Comparison of ENCODE assay signal across 8 mouse cellular contexts in the genomic region with DNA sequence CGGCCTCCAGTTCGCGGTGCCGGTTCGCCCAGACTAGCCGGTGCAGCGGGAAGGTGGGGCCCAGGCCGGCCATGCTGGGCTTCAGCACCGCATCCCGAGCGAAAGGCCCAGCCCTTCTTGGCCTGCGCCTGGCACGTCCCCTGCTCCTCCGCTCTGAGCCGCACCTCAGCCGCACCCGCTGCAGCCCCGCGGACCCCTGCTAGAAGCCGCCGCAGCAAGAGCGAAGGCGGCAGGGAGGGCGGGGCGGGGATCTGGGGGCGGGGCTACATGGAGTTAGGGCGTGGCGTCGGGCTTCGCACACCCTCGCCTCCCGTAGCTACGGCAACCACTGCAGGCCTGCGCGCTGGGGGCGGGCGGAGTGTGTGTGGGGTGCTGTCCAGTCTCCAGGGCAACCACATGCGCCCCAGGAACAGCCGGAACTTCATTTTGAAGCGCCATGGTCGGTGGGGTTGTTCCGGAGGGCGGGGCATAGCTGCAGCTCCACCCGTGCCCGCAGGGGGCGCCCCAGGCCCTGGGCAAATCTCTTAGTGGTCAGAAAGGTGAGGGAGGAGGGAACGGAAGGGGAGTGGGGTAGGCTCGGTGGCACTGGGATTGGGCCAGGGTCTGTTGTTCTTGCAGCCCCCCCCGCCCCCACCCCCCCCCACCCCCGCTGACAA. TPM values are rescaled to one million over a fixed set of nuclear protein-coding genes. Genes with fewer than 3 reads are reported as not detected.
A peak's percentile ranks its signal among the peaks of the same experiment; 100 is the strongest.
DNase-seq lines count a peak whose midpoint lies in the region; ATAC-seq and TF ChIP-seq lines count a peak whose summit lies in the region.

A gene (minus strand): TSS at position 240 of the 656 bp plus-strand sequence.

- no peak for TF ChIP-seq POLR2A in testis, adult 2 months (IDR thresholded peaks at IDR 0.05; ENCODE audit: control insufficient read depth, low read depth, low read length)

- peak; percentile 81 for TF ChIP-seq CTCF in G1E (IDR thresholded peaks at IDR 0.05; ENCODE audit: low read depth, low read length)
- peak; percentile 83 for TF ChIP-seq CTCF in liver, postnatal 0 days (IDR thresholded peaks at IDR 0.05; ENCODE audit: low read depth)
- peak; percentile 78 for TF ChIP-seq CTCF in testis, adult 2 months (IDR thresholded peaks at IDR 0.05; ENCODE audit: control insufficient read depth, insufficient read depth, insufficient replicate concordance, low read depth, low read length)

- peak; percentile 97 for ATAC-seq in G1E (ENCODE audit: extremely low read depth, insufficient number of reproducible peaks, low FRiP score, poor library complexity, severe bottlenecking)
- peak; percentile 92 for ATAC-seq in forebrain, embryonic 15.5 days (replicated peaks)
- peak; percentile 92 for ATAC-seq in liver, postnatal 0 days
- ATAC-seq in neural tube, embryonic 13.5 days (ENCODE audit: low read depth): peak; percentile 94

- peaks cover 27% of the 10 kb centered on the region for H3K4me1 ChIP-seq in G1E (ENCODE audit: insufficient read depth, low read depth, low read length)
- H3K4me1 ChIP-seq in forebrain, embryonic 15.5 days: peaks cover 16% of the 10 kb centered on the region; the same call in 1 of the 2 replicates
- peaks cover 19% of the 10 kb centered on the region for H3K4me1 ChIP-seq in liver, postnatal 0 days (ENCODE audit: insufficient read depth)
- H3K4me1 ChIP-seq in neural tube, embryonic 13.5 days (replicated peaks): peaks cover 18% of the 10 kb centered on the region
- H3K4me1 ChIP-seq in testis, adult 2 months (ENCODE audit: control insufficient read depth, insufficient read depth, low read length): peaks cover 13% of the 10 kb centered on the region

- intact Hi-C loops in heart, postnatal 14 days (cut with DNase I): loop anchor here (1.0 kb wide), 1 partner anchor 24 kb away; no protein-coding TSS in a partner anchor

- peak; percentile 92 for DNase-seq in G1E (ENCODE audit: low spot score)
- peak; percentile 86 for DNase-seq in cerebellum, adult 11-12 months
- peak; percentile 84 to 88 for DNase-seq in heart, postnatal 14 days
- DNase-seq in layer of hippocampus, adult 11-12 months (ENCODE audit: low spot score): peak; percentile 95
- DNase-seq in liver, postnatal 0 days: peak; percentile 91

- peaks cover 6% of the 10 kb centered on the region; the same call in 1 of the 2 replicates for H3K27me3 ChIP-seq in G1E (ENCODE audit: insufficient read depth, low read length)
- H3K27me3 ChIP-seq in forebrain, embryonic 15.5 days: no peaks in the 10 kb centered on the region
- H3K27me3 ChIP-seq in liver, postnatal 0 days (ENCODE audit: insufficient read depth, low read length): no peaks in the 10 kb centered on the region
- peaks cover 4% of the 10 kb centered on the region; the same call in 1 of the 2 replicates for H3K27me3 ChIP-seq in neural tube, embryonic 13.5 days
- H3K27me3 ChIP-seq in testis, adult 2 months (ENCODE audit: control insufficient read depth, insufficient read depth, low read length): no peaks in the 10 kb centered on the region

- under 1% methylated on average over 50 of the region's 50 CpGs for WGBS in forebrain, embryonic 15.5 days
- under 1% methylated on average over 42 of the region's 50 CpGs for WGBS in liver, postnatal 0 days (ENCODE audit: insufficient replicate concordance)
- WGBS in neural tube, embryonic 13.5 days: under 1% methylated on average over 49 of the region's 50 CpGs

- peaks cover 40% of the 10 kb centered on the region for H3K36me3 ChIP-seq in G1E (replicated peaks)
- peaks cover 31% of the 10 kb centered on the region for H3K36me3 ChIP-seq in forebrain, embryonic 15.5 days
- H3K36me3 ChIP-seq in liver, postnatal 0 days (replicated peaks; ENCODE audit: insufficient read depth, low read length): peaks cover 27% of the 10 kb centered on the region
- peaks cover 41% of the 10 kb centered on the region for H3K36me3 ChIP-seq in neural tube, embryonic 13.5 days
- no peaks in the 10 kb centered on the region for H3K36me3 ChIP-seq in testis, adult 2 months (ENCODE audit: control insufficient read depth, insufficient read depth, low read length)

- peak within 1 kb of the TSS; percentile 73 for H3K4me3 ChIP-seq in G1E (ENCODE audit: low read depth, low read length)
- peak within 1 kb of the TSS; percentile 57 for H3K4me3 ChIP-seq in forebrain, embryonic 15.5 days
- H3K4me3 ChIP-seq in liver, postnatal 0 days (ENCODE audit: low read depth, low read length): peak within 1 kb of the TSS; percentile 59
- H3K4me3 ChIP-seq in neural tube, embryonic 13.5 days: peak within 1 kb of the TSS; percentile 62
- H3K4me3 ChIP-seq in testis, adult 2 months (ENCODE audit: control insufficient read depth, low read depth, low read length): peak within 1 kb of the TSS; percentile 88

- TF ChIP-seq EP300 in liver, postnatal 0 days (IDR thresholded peaks at IDR 0.05; ENCODE audit: low read depth): no peak

- peak within 1 kb of the TSS; percentile 65 for H3K9ac ChIP-seq in forebrain, embryonic 15.5 days (replicated peaks)
- peak within 1 kb of the TSS; percentile 57 for H3K9ac ChIP-seq in liver, postnatal 0 days (replicated peaks)
- H3K9ac ChIP-seq in neural tube, embryonic 13.5 days: peak within 1 kb of the TSS; percentile 87

- H3K9me3 ChIP-seq in G1E (replicated peaks): peaks cover 4% of the 10 kb centered on the region
- H3K9me3 ChIP-seq in forebrain, embryonic 15.5 days: no peaks in the 10 kb centered on the region
- H3K9me3 ChIP-seq in liver, postnatal 0 days (ENCODE audit: low read length): peaks cover 3% of the 10 kb centered on the region; the same call in 1 of the 2 replicates
- H3K9me3 ChIP-seq in neural tube, embryonic 13.5 days: no peaks in the 10 kb centered on the region

- H3K27ac ChIP-seq in forebrain, embryonic 15.5 days (replicated peaks): peak within 1 kb of the TSS; percentile 51; the same call in 1 of the 2 replicates
- peak within 1 kb of the TSS; percentile 71 for H3K27ac ChIP-seq in liver, postnatal 0 days (ENCODE audit: low read depth)
- H3K27ac ChIP-seq in neural tube, embryonic 13.5 days (replicated peaks): peak within 1 kb of the TSS; percentile 70
- no peak within 1 kb of the TSS for H3K27ac ChIP-seq in testis, adult 2 months (ENCODE audit: control insufficient read depth, insufficient read depth, low read depth, low read length)

- peak within 1 kb of the TSS; percentile 75 for H3K4me2 ChIP-seq in forebrain, embryonic 15.5 days (replicated peaks)
- H3K4me2 ChIP-seq in liver, postnatal 0 days (ENCODE audit: low read depth, low read length): peak within 1 kb of the TSS; percentile 76
- peak within 1 kb of the TSS; percentile 74 for H3K4me2 ChIP-seq in neural tube, embryonic 13.5 days

RNA-seq across cellular contexts. Expression of the gene that starts here (rescaled TPM):
- 3.0 and 5.9 TPM in 2 replicates for total RNA-seq in G1E (2014; fragmentation: Nextera tagmentation)
- 2.3 and 3.4 TPM in 2 replicates for total RNA-seq in G1E (2017)
- 0.95 and 1.1 TPM in 2 replicates for polyA plus RNA-seq in G1E (2012)
- polyA plus RNA-seq in forebrain, embryonic 15.5 days (2015; fragmentation: Nextera tagmentation; extraction: Ambion mirVana): 25.1 and 26.2 TPM in 2 replicates
- total RNA-seq in heart, postnatal 14 days (2021): 1 to 10 TPM; 1.0 to 1.4 TPM
- polyA plus RNA-seq in liver, postnatal 0 days (2015; fragmentation: Nextera tagmentation; extraction: Ambion mirVana): 0.54 and 0.92 TPM in 2 replicates
- 29.8 and 33.1 TPM in 2 replicates for polyA plus RNA-seq in neural tube, embryonic 13.5 days (2015; fragmentation: Nextera tagmentation; extraction: Ambion mirVana)
- polyA plus RNA-seq in testis, adult 2 months (2012; rRNA removed): 4.3 and 6.1 TPM in 2 replicates

Comparison
In these comparisons a context has a peak if more than half of its experiments do, and no peak if none do; other contexts are left out.
1. Peak in DNase-seq, ATAC-seq, H3K4me3 ChIP-seq, H3K27ac ChIP-seq, H3K9ac ChIP-seq and H3K4me2 ChIP-seq in liver, postnatal 0 days; RNA of the gene not detected or under 1 TPM.